Mouse (Mus musculus) kidney, postnatal 0 days (tissue): ENCODE results near the gene Asb13. TPM values are rescaled to one million over a fixed set of nuclear protein-coding genes. Genes with fewer than 3 reads are reported as not detected.

ENCODE experiments used
- ATAC-seq: fragments of 200-750 bp; cut with Nextera tagmentation; replicated peaks from 2 replicates; pipeline ENCODE4 v1.8.0; 2017; ENCODE audit warnings: low read depth, moderate number of reproducible peaks, moderate TSS enrichment, moderate library complexity; ENCODE audit not compliant: low FRiP score
- DNase-seq: peaks from one replicate; pipeline ENCODE4 v3.0.0-alpha.2; 2016; ENCODE audit warnings: low spot score
- H3K27ac ChIP-seq: fragments of 300-500 bp; sonication (generic); 2 replicates; pipeline ENCODE4 v1.5.1; 2014; ENCODE audit warnings: mild to moderate bottlenecking
- H3K27me3 ChIP-seq: fragments of 300-500 bp; sonication (generic); 2 replicates; pipeline ENCODE4 v1.6.1; 2014; ENCODE audit warnings: low read length, mixed read lengths; ENCODE audit not compliant: insufficient read depth
- H3K36me3 ChIP-seq: fragments of 300-500 bp; sonication (generic); 2 replicates; pipeline ENCODE4 v1.6.1; 2014; ENCODE audit warnings: low read length, mixed read lengths; ENCODE audit not compliant: insufficient read depth
- H3K4me1 ChIP-seq: fragments of 300-500 bp; sonication (generic); replicated peaks from 2 replicates; pipeline ENCODE4 v1.6.1; 2014; ENCODE audit warnings: antibody characterized with exemption, low read length, mixed read lengths; ENCODE audit not compliant: insufficient read depth
- H3K4me2 ChIP-seq: fragments of 300-500 bp; sonication (generic); 2 replicates; pipeline ENCODE4 v1.6.1; 2014; ENCODE audit warnings: mild to moderate bottlenecking, low read length, moderate library complexity, mixed read lengths
- H3K4me3 ChIP-seq: fragments of 300-500 bp; sonication (generic); replicated peaks from 2 replicates; pipeline ENCODE4 v1.5.1; 2014; ENCODE audit warnings: low read depth, low read length
- H3K9ac ChIP-seq: fragments of 300-500 bp; sonication (generic); 2 replicates; pipeline ENCODE4 v1.6.1; 2014; ENCODE audit warnings: low read depth, low read length
- H3K9me3 ChIP-seq: fragments of 300-500 bp; sonication (generic); replicated peaks from 2 replicates; pipeline ENCODE4 v1.6.1; 2016; ENCODE audit warnings: low read length, inconsistent platforms, mixed read lengths
- CTCF ChIP-seq: IDR thresholded peaks from 2 replicates; pipeline ENCODE4 v1.5.1; 2016; ENCODE audit warnings: antibody characterized with exemption, low read depth, mild to moderate bottlenecking, moderate library complexity
- WGBS: fragments of 180-500 bp; shearing (Covaris S2); extraction: QIAGEN DNeasy Blood & Tissue Kit; methylation state at CpG from one replicate; pipeline ENCODE4 v1.1.7; 2014; 5-methylcytosine and 5-hydroxymethylcytosine counted together
- polyA plus RNA-seq: library from polyadenylated mRNA; unstranded; fragments of >200 nt; fragmentation: Nextera tagmentation; extraction: Ambion mirVana; gene quantifications from 2 replicates; pipeline ENCODE4 v1.2.1, GENCODE M21; 2015

The Asb13 gene
- polyA plus RNA-seq = 9.2 and 11.7 TPM in 2 replicates

- Histone ChIP-seq H3K4me3 (peak within 1 kb of the TSS; percentile 77), H3K36me3 (no peaks in the 10 kb centered on the region), H3K4me2 (peak within 1 kb of the TSS; percentile 84), H3K4me1 (peaks cover 4% of the 10 kb centered on the region; the same call in 1 of the 2 replicates), H3K9me3 (no peaks in the 10 kb centered on the region), H3K27me3 (no peaks in the 10 kb centered on the region), H3K27ac (peak within 1 kb of the TSS; percentile 68), H3K9ac (peak within 1 kb of the TSS; percentile 78)
- 0 out of 2 replicates have a peak, but pooled peaks have one; percentile 2 for TF ChIP-seq CTCF
- DNase-seq (peak; percentile 87), ATAC-seq (peak; percentile 94)
- under 1% methylated on average over 47 of the region's 47 CpGs for WGBS
Measured at GRCm38 (mm10) chr13:3633895-3634811, at the start of gene Asb13. Gene Asb13, plus strand, starts transcription at chr13:3634032.

- Histone ChIP-seq H3K27me3 (no peaks in the 10 kb centered on the region), H3K27ac (no peak overlapping the region), H3K9ac (no peak overlapping the region), H3K4me1 (no peaks in the 10 kb centered on the region), H3K4me3 (no peak overlapping the region), H3K4me2 (no peak overlapping the region), H3K9me3 (no peaks in the 10 kb centered on the region), H3K36me3 (peaks cover 30% of the 10 kb centered on the region; the same call in 1 of the 2 replicates)
- peak; percentile 42 for TF ChIP-seq CTCF
- ATAC-seq (no peak), DNase-seq (peak; percentile 20)
- 92% methylated on average over 3 of the region's 3 CpGs for WGBS
Measured at GRCm38 (mm10) chr13:3590789-3591188, 43.0 kb upstream of the Asb13 start.

- Histone ChIP-seq H3K27ac (no peak overlapping the region), H3K4me3 (no peak overlapping the region), H3K36me3 (peaks cover 29% of the 10 kb centered on the region; the same call in 1 of the 2 replicates), H3K27me3 (no peaks in the 10 kb centered on the region), H3K9me3 (no peaks in the 10 kb centered on the region), H3K4me2 (no peak overlapping the region), H3K4me1 (no peaks in the 10 kb centered on the region), H3K9ac (no peak overlapping the region)
- DNase-seq = no peak
- ATAC-seq = no peak
- 83% methylated on average over 1 of the region's 1 CpGs for WGBS
- no peak for TF ChIP-seq CTCF
Measured at GRCm38 (mm10) chr13:3594311-3594710, 39.5 kb upstream of the Asb13 start.

GRCm38 (mm10) chr13:3596232-3596631, 37.6 kb upstream of the Asb13 start:
- TF ChIP-seq CTCF = no peak
- H3K27ac ChIP-seq = no peak overlapping the region
- H3K4me3 ChIP-seq = no peak overlapping the region
- no peak overlapping the region for H3K4me2 ChIP-seq
- no peaks in the 10 kb centered on the region for H3K4me1 ChIP-seq
- DNase-seq (no peak), ATAC-seq (no peak)
- H3K27me3 ChIP-seq = no peaks in the 10 kb centered on the region
- H3K9ac ChIP-seq = no peak overlapping the region
- 0 out of 2 replicates have a peak, but pooled peaks cover 23% of the 10 kb centered on the region for H3K36me3 ChIP-seq
- H3K9me3 ChIP-seq = no peaks in the 10 kb centered on the region
- 93% methylated on average over 6 of the region's 6 CpGs for WGBS

- ATAC-seq = no peak
- Histone ChIP-seq H3K4me3 (peak overlapping the region; percentile 94), H3K9ac (peak overlapping the region; percentile 75), H3K36me3 (no peaks in the 10 kb centered on the region), H3K4me1 (no peaks in the 10 kb centered on the region), H3K4me2 (peak overlapping the region; percentile 86), H3K27me3 (no peaks in the 10 kb centered on the region), H3K27ac (no peak overlapping the region; the same call in 1 of the 2 replicates), H3K9me3 (no peaks in the 10 kb centered on the region)
- TF ChIP-seq CTCF = no peak
- DNase-seq = no peak
- WGBS = 21% methylated on average over 8 of the region's 8 CpGs
Measured at GRCm38 (mm10) chr13:3609780-3610117, 24.1 kb upstream of the Asb13 start.

- H3K27ac ChIP-seq = peak overlapping the region; percentile 95
- H3K9me3 ChIP-seq = no peaks in the 10 kb centered on the region
- H3K27me3 ChIP-seq = no peaks in the 10 kb centered on the region
- no peak for TF ChIP-seq CTCF
- H3K36me3 ChIP-seq = no peaks in the 10 kb centered on the region
- H3K4me2 ChIP-seq = peak overlapping the region; percentile 86
- ATAC-seq = peak; percentile 33
- H3K4me3 ChIP-seq = peak overlapping the region; percentile 94
- peak overlapping the region; percentile 75 for H3K9ac ChIP-seq
- peak; percentile 72 for DNase-seq
- no peaks in the 10 kb centered on the region for H3K4me1 ChIP-seq
- under 1% methylated on average over 34 of the region's 50 CpGs for WGBS
Measured at GRCm38 (mm10) chr13:3610118-3610794, 23.6 kb upstream of the Asb13 start.
